Mouse (Mus musculus) MEL (cell line): ENCODE results near the gene Gm26897. TPM values are rescaled to one million over a fixed set of nuclear protein-coding genes. Genes with fewer than 3 reads are reported as not detected.

ENCODE experiments used
- DNase-seq: peaks from one replicate; pipeline ENCODE4 v3.0.0; 2011; ENCODE audit warnings: low read depth, low spot score
- H3K27ac ChIP-seq: 2 replicates; pipeline ENCODE4 v1.5.1; 2012; ENCODE audit warnings: low read depth, mild to moderate bottlenecking, control low read depth, low read length, moderate library complexity; ENCODE audit not compliant: control insufficient read depth
- H3K27me3 ChIP-seq, 2 experiments: fragments of 150-350 bp in 1 of 2; sonication (generic) in 1 of 2; 2 replicates each; pipeline ENCODE4 v1.6.1; 2012; ENCODE audit warnings: low read length in 2 of 2, mild to moderate bottlenecking in 2 of 2, improper control_type of control experiment in 1 of 2, moderate library complexity in 1 of 2; ENCODE audit not compliant: insufficient read depth in 2 of 2, control insufficient read depth in 1 of 2
- H3K36me3 ChIP-seq, 2 experiments: 2 replicates each; pipeline ENCODE4 v1.6.1; 2012 to 2014; ENCODE audit warnings: low read length in 2 of 2, improper control_type of control experiment in 1 of 2, inconsistent platforms in 1 of 2, mild to moderate bottlenecking in 1 of 2; ENCODE audit not compliant: insufficient read depth in 2 of 2, control insufficient read depth in 1 of 2
- H3K4me1 ChIP-seq, 2 experiments: fragments of 150-350 bp in 1 of 2; sonication (generic) in 1 of 2; 2 replicates each; pipeline ENCODE4 v1.6.1; 2012; ENCODE audit warnings: low read length in 2 of 2, improper control_type of control experiment in 1 of 2, mild to moderate bottlenecking in 1 of 2; ENCODE audit not compliant: insufficient read depth in 2 of 2, control insufficient read depth in 1 of 2
- H3K4me3 ChIP-seq, 2 experiments: fragments of 150-350 bp in 1 of 2; sonication (generic) in 1 of 2; 2 replicates each; pipeline ENCODE4 v1.5.1; 2012; ENCODE audit warnings: low read depth in 2 of 2, low read length in 2 of 2, mild to moderate bottlenecking in 2 of 2, moderate library complexity in 2 of 2, control low read depth in 1 of 2, improper control_type of control experiment in 1 of 2; ENCODE audit not compliant: control insufficient read depth in 1 of 2, insufficient read depth in 1 of 2
- H3K79me2 ChIP-seq: 2 replicates; pipeline ENCODE4 v1.6.1; 2012; ENCODE audit warnings: mild to moderate bottlenecking, low read length, moderate library complexity; ENCODE audit not compliant: control insufficient read depth, poor library complexity, insufficient read depth
- H3K9ac ChIP-seq: 2 replicates; pipeline ENCODE4 v1.6.1; 2012; ENCODE audit warnings: low read depth, mild to moderate bottlenecking, control low read depth, low read length, moderate library complexity; ENCODE audit not compliant: control insufficient read depth, poor library complexity, severe bottlenecking
- H3K9me3 ChIP-seq: fragments of 150-350 bp; sonication (generic); replicated peaks from 2 replicates; pipeline ENCODE4 v1.6.1; 2012; ENCODE audit warnings: mild to moderate bottlenecking, low read length, improper control_type of control experiment, moderate library complexity; ENCODE audit not compliant: insufficient read depth
- CHD1 ChIP-seq: IDR thresholded peaks from 2 replicates; pipeline ENCODE4 v1.6.1; 2012; ENCODE audit warnings: low read depth, mild to moderate bottlenecking, inconsistent platforms, low read length, improper control_type of control experiment
- CTCF ChIP-seq, 3 experiments: IDR thresholded peaks in 2 of 3; conservative IDR thresholded peaks in 1 of 3; 2 replicates each; pipeline ENCODE4 v1.5.1; 2011 to 2012; ENCODE audit warnings: low read length in 3 of 3, low read depth in 2 of 3, mild to moderate bottlenecking in 2 of 3, improper control_type of control experiment in 1 of 3, inconsistent platforms in 1 of 3, mixed read lengths in 1 of 3, moderate library complexity in 1 of 3; ENCODE audit not compliant: control insufficient read depth in 1 of 3, insufficient read depth in 1 of 3, poor library complexity in 1 of 3, severe bottlenecking in 1 of 3
- E2F4 ChIP-seq: IDR thresholded peaks from 2 replicates; pipeline ENCODE4 v1.6.1; 2011; ENCODE audit warnings: low read depth, low read length, improper control_type of control experiment, borderline replicate concordance
- EP300 ChIP-seq, 2 experiments: IDR thresholded peaks; 2 replicates each; pipeline ENCODE4 v1.6.1; 2011; ENCODE audit warnings: improper control_type of control experiment in 2 of 2, low read length in 2 of 2, low read depth in 1 of 2, mild to moderate bottlenecking in 1 of 2
- GABPA ChIP-seq: IDR thresholded peaks from 2 replicates; pipeline ENCODE4 v1.6.1; 2012; ENCODE audit warnings: low read depth, mild to moderate bottlenecking, inconsistent platforms, low read length, improper control_type of control experiment, moderate library complexity
- GATA1 ChIP-seq: IDR thresholded peaks from 2 replicates; pipeline ENCODE4 v1.6.1; 2011; ENCODE audit warnings: low read depth, low read length, improper control_type of control experiment
- JUND ChIP-seq: IDR thresholded peaks from 2 replicates; pipeline ENCODE4 v1.6.1; 2011; ENCODE audit warnings: low read depth, mild to moderate bottlenecking, improper control_type of control experiment, low read length
- KAT2A ChIP-seq: conservative IDR thresholded peaks from 2 replicates; pipeline ENCODE4 v1.6.1; 2012; ENCODE audit warnings: low read depth, low read length, improper control_type of control experiment, inconsistent platforms
- MAZ ChIP-seq: IDR thresholded peaks from 2 replicates; pipeline ENCODE4 v1.6.1; 2012; ENCODE audit warnings: low read depth, mild to moderate bottlenecking, inconsistent platforms, low read length, improper control_type of control experiment
- MEF2A ChIP-seq: IDR thresholded peaks from 2 replicates; pipeline ENCODE4 v1.6.1; 2014; ENCODE audit warnings: low read depth, mild to moderate bottlenecking, inconsistent platforms, low read length, improper control_type of control experiment; ENCODE audit not compliant: poor library complexity, insufficient replicate concordance, severe bottlenecking; ENCODE audit errors: extremely low read depth
- MXI1 ChIP-seq: IDR thresholded peaks from 2 replicates; pipeline ENCODE4 v1.6.1; 2011; ENCODE audit warnings: mild to moderate bottlenecking, low read depth, low read length, improper control_type of control experiment
- MYB ChIP-seq: IDR thresholded peaks from 2 replicates; pipeline ENCODE4 v1.6.1; 2011; ENCODE audit warnings: mild to moderate bottlenecking, low read depth, low read length, improper control_type of control experiment
- MYC ChIP-seq: IDR thresholded peaks from 2 replicates; pipeline ENCODE4 v1.6.1; 2011; ENCODE audit warnings: low read depth, mild to moderate bottlenecking, low read length, improper control_type of control experiment, moderate library complexity
- NELFE ChIP-seq: IDR thresholded peaks from 2 replicates; pipeline ENCODE4 v1.6.1; 2011; ENCODE audit warnings: low read depth, low read length, improper control_type of control experiment
- NRF1 ChIP-seq: IDR thresholded peaks from 2 replicates; pipeline ENCODE4 v1.6.1; 2014; ENCODE audit warnings: low read depth, mild to moderate bottlenecking, inconsistent platforms, low read length, improper control_type of control experiment, moderate library complexity; ENCODE audit not compliant: poor library complexity, insufficient read depth, severe bottlenecking
- RAD21 ChIP-seq: IDR thresholded peaks from 2 replicates; pipeline ENCODE4 v1.6.1; 2011; ENCODE audit warnings: mild to moderate bottlenecking, low read depth, low read length, improper control_type of control experiment
- RCOR1 ChIP-seq: IDR thresholded peaks from 2 replicates; pipeline ENCODE4 v1.6.1; 2012; ENCODE audit warnings: low read depth, mild to moderate bottlenecking, inconsistent platforms, low read length, improper control_type of control experiment
- SIN3A ChIP-seq: IDR thresholded peaks from 2 replicates; pipeline ENCODE4 v1.6.1; 2012; ENCODE audit warnings: low read length, improper control_type of control experiment, inconsistent platforms
- SMC3 ChIP-seq: IDR thresholded peaks from 2 replicates; pipeline ENCODE4 v1.6.1; 2011; ENCODE audit warnings: low read depth, low read length, improper control_type of control experiment
- TBP ChIP-seq: IDR thresholded peaks from 2 replicates; pipeline ENCODE4 v1.8.0; 2011; ENCODE audit warnings: low read depth, low read length, improper control_type of control experiment
- USF1 ChIP-seq: IDR thresholded peaks from 2 replicates; pipeline ENCODE4 v1.6.1; 2014; ENCODE audit warnings: low read depth, mild to moderate bottlenecking, inconsistent platforms, low read length, improper control_type of control experiment, moderate library complexity
- USF2 ChIP-seq, 2 experiments: IDR thresholded peaks; 2 replicates each; pipeline ENCODE4 v1.6.1; 2011 to 2012; ENCODE audit warnings: improper control_type of control experiment in 2 of 2, low read length in 2 of 2, borderline replicate concordance in 1 of 2, inconsistent platforms in 1 of 2, low read depth in 1 of 2, mild to moderate bottlenecking in 1 of 2; ENCODE audit not compliant: insufficient read depth in 1 of 2
- ZKSCAN1 ChIP-seq: IDR thresholded peaks from 2 replicates; pipeline ENCODE4 v1.6.1; 2012; ENCODE audit warnings: low read depth, mild to moderate bottlenecking, inconsistent platforms, low read length, improper control_type of control experiment, moderate library complexity
- ZMIZ1 ChIP-seq: IDR thresholded peaks from 2 replicates; pipeline ENCODE4 v1.6.1; 2012; ENCODE audit warnings: low read depth, mild to moderate bottlenecking, inconsistent platforms, low read length, improper control_type of control experiment, moderate library complexity
- ZNF384 ChIP-seq: IDR thresholded peaks from 2 replicates; pipeline ENCODE4 v1.6.1; 2012; ENCODE audit warnings: low read depth, mild to moderate bottlenecking, inconsistent platforms, low read length, improper control_type of control experiment
- polyA plus RNA-seq, 2 experiments: library from polyadenylated mRNA; stranded (reverse) in 1 of 2; unstranded in 1 of 2; fragments of >175 nt in 1 of 2; fragments of >200 nt in 1 of 2; gene quantifications; 2 replicates each; pipeline versions ENCODE4 v1.2.1 to v1.2.4; 2012; ENCODE audit warnings: low replicate concordance in 2 of 2, low read depth in 1 of 2; ENCODE audit not compliant: insufficient read length in 2 of 2, insufficient read depth in 1 of 2, missing spikeins in 1 of 2
- total RNA-seq: library from RNA; depleted of rRNA; stranded (reverse); fragments of 300-350 nt; gene quantifications from 2 replicates; pipeline ENCODE4 v1.2.3, GENCODE M21; 2012

Gene Gm26897
- total and polyA plus RNA-seq, 3 experiments, result not detected

GRCm38 (mm10) chr5:111701634-111702329 lies 31.9 kb upstream of the Gm26897 start:
- Histone ChIP-seq H3K9me3 (no peaks in the 10 kb centered on the region), H3K9ac (no peak overlapping the region), H3K27me3 (no peaks in the 10 kb centered on the region), H3K27ac (no peak overlapping the region), H3K36me3 (no peaks in the 10 kb centered on the region), H3K4me3 (no peak overlapping the region), H3K4me1 (no peaks in the 10 kb centered on the region), H3K79me2 (no peaks in the 10 kb centered on the region)
- TF ChIP-seq NRF1 (no peak), USF2 (IDR thresholded peaks at IDR 0.05; ENCODE audit: borderline replicate concordance in 1 of 2, insufficient read depth in 1 of 2, low read depth in 1 of 2, low read length in 2 of 2) (no peak), MXI1 (no peak), USF1 (no peak), TBP (no peak), KAT2A (no peak), EP300 (IDR thresholded peaks at IDR 0.05; ENCODE audit: low read depth in 1 of 2, low read length in 2 of 2) (no peak), JUND (no peak), NELFE (no peak), RCOR1 (no peak), ZMIZ1 (no peak), MYC (no peak), MAZ (no peak), ZKSCAN1 (no peak)
- DNase-seq, result no peak

GRCm38 (mm10) chr5:111703586-111703985 lies 30.1 kb upstream of the Gm26897 start:
- H3K4me1 ChIP-seq, result no peaks in the 10 kb centered on the region
- H3K4me3 ChIP-seq, result no peak overlapping the region
- H3K27ac ChIP-seq, result no peak overlapping the region
- H3K36me3 ChIP-seq, result no peaks in the 10 kb centered on the region
- H3K27me3 ChIP-seq, result no peaks in the 10 kb centered on the region
- DNase-seq, result no peak
- TF ChIP-seq SIN3A (no peak), TBP (no peak), EP300 (IDR thresholded peaks at IDR 0.05; ENCODE audit: low read depth in 1 of 2, low read length in 2 of 2) (no peak), CTCF (IDR thresholded peaks at IDR 0.05 in 2 of 3, conservative IDR thresholded peaks at IDR 0.05 in 1 of 3; ENCODE audit: control insufficient read depth in 1 of 3, insufficient read depth in 1 of 3, low read depth in 2 of 3, low read length in 3 of 3, poor library complexity in 1 of 3, severe bottlenecking in 1 of 3) (no peak), ZNF384 (no peak), E2F4 (no peak), MXI1 (no peak), GATA1 (no peak), SMC3 (no peak), NRF1 (no peak), RAD21 (no peak), MYB (no peak), CHD1 (no peak), GABPA (no peak), ZKSCAN1 (no peak), NELFE (no peak), MEF2A (no peak)
- no peaks in the 10 kb centered on the region for H3K79me2 ChIP-seq
- H3K9ac ChIP-seq, result no peak overlapping the region
- no peaks in the 10 kb centered on the region for H3K9me3 ChIP-seq
